Mouse (Mus musculus) lung, postnatal 25 days (tissue): ENCODE results near the gene Cuedc1.

Experiments used
- DNase-seq: peaks from one replicate; pipeline ENCODE4 v3.0.0; 2022; ENCODE audit warnings: low spot score

Cuedc1 gene

DNA sequence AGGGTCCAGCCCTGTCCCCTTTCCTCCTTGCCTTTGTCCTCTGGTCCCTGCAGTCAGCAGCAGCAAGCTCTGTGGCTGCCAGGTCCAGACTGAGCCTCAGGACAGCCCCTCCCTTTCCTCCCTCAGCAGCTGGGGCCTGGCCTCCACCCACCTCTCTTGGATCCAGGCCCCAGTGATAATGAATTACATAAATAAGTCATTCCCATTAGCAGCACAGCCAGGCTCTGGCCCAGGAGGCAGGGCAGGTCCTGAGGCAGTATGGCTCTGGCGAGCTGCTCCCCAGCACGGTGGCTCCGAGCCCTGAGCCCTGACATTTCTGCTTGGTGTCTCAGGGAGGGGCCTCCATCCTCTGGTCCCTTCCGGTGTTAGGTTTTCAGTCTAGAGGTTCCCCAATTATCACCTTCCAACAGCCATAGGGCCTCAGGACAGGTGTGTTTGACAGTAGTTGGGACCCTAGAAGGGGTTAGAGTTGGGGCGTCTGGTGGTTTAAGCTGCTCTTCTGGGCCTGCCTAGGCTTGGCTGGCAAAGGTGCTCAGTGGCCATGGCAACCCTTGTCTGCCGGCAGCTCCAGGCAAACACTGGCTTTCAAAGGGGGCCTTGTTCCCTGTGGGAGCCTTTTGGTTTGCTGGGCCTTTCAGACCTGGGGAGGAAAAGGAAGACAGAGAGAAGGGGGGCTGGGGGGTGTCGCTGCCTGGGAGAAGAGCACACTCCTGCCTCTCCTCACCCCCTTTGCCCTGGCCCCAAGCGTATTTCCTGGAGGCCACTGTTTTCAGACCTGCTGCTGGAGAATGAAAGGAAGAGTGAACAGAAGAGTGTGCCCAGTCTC, 21.2 kb downstream of the Cuedc1 start:
- DNase-seq, result peak; percentile 90

DNA sequence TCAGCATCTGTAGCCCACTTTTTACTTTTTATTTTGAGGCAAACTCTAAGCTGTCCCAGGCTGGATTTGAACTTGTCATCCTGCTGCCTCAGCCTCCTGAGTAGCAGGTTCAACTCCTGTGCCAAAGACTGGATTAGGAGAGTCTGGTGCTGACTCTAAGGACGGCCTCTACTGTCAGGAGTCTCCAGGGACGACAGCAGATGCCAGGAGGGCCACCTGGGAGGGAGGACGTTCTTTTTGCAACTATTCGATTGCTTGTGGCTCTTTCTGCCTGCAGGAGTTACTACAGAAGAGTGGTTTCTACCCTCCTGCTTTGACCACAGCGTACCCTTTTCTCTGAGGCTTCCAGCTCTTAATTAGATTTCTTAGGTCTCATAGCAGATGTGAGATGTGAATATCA, 24.7 kb downstream of the Cuedc1 start:
- no peak for DNase-seq

DNA sequence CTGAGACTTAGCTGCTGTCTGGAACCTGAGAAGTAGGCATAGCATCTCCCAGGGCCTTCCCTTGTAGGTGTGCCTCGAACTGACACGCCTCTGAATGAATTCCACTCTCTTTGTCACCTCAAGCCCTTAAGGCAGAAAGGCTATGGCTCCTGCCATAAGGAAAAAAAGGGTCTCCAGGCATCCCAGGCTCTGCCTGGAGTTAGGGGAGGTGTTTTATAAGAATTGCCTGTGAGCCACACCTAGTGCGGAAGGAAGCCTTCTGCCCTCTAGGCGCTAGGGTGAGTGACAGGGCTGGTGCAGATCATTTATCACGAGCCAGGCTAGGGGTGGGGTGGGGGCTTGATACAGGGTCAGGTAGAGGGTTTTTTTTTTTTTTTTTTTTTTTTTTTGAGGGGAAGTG, 25.2 kb downstream of the Cuedc1 start:
- DNase-seq, result no peak

DNA sequence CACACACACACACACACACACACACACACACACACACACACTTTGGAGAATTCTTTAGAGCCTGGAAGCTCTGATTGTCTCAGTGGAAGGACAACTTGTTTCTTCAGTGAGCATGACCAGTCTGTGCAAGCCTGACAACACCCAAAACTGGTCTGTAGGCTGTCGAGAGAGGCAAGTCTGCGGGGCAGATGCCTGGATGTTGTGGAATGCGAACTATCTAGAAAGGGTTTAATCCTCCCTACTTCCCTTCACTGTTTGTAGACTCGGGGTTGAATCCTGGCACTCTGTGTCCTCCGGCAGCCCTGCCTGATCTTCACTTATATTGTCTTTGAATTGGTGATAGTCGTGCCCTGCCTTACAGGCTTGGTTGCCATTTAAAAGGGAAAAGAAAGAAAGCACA, 25.9 kb downstream of the Cuedc1 start:
- DNase-seq, result no peak

DNA sequence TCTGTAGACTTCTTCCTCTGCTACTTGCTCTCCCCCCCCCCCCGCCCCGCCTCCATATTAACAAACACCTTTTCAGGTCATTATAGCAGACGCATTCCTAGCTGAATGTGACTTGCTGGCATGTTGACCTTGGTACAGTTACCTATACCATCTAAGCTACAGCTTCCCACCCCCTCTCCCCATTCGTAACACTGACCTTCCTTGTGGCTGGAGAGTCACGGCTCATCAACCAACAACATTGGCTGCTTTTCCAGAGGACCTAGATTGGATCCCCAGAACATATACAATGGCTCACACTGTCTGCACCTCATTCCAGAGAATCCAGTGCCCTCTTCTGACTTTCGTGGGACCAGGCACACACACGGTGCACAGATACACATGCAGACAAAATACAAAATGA, 27.6 kb downstream of the Cuedc1 start:
- no peak for DNase-seq

DNA sequence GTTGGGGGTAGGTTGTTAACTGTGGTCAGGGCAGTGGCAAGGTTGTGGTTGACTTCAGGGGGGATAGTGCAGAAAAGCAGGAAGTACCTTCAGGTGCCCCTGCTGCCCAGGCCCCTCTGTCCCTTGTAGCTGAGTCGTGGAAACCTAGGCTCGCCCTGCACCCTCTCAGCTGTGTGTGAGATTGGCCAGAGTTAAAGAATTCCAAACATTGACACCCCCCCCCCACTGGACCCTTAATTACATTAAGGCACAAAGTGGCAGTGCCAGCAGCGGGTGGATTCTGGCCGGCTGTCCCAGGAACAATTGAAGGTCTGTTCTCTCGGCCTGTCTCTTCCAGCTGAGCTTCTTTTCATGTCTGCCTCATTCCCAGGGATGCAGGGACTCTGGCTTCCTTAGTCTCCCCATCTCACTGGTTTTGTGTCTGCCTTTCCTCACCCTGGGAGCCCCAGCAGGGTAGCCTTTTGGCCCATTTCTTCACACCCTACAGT, 28.5 kb downstream of the Cuedc1 start:
- DNase-seq, result no peak

DNA sequence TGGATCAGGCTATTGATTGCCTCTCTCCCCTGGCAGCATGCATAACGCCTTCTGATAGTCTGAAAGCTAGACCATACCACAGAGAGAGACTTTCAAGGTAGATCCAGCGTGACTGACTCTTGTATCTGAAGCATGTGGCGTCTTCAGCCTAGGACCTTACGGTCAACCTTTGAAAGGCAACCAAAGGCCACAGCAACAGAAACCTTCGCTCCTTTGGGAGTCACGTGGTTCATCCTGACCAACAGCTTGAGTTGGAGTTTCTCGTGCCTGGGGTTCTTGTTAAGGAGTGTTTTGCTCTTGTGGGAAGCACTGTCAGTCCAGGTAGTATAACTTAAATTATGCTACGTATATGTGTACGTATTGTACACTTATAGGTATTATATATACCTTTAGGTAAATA, 30.6 kb downstream of the Cuedc1 start:
- no peak for DNase-seq

DNA sequence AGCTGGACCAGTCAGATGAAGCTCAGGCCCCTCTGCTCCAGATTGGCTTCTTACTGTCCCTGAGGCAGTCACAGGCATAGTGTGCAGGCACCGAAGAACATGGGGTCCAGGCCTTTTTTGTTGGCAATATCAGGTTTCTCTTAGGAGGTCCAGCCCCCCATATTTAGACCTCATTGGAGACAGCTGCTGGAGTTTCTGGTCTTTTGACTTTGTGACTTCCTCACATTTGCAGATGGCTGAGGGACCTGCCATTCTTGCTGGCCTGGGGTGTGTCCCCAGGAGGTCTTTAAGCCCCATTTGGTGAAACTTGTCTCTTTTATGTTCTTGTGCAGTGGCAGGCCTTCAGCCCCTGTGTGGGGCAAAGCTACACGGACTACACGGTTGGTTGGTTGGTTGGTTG, 31.4 kb downstream of the Cuedc1 start:
- DNase-seq, result no peak

DNA sequence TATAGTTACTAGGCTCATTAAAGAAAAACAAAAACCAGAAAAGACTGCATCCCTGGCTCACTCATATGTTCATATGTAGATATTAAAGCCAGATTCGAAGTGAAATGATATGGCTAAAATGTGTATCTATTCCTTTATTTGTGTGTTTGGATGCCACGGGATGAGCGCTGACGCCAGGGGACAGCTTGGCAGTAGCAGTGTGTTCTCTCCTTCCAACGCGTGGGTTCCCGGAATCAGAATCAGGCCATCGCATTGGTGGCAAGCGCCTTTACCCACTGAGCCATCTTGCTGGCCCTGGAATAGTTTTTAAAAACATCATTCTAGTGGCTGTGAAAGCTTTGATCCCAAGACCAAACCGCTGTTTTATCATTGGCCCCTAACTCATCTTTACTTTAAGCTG, 32.1 kb downstream of the Cuedc1 start:
- DNase-seq, result no peak

DNA sequence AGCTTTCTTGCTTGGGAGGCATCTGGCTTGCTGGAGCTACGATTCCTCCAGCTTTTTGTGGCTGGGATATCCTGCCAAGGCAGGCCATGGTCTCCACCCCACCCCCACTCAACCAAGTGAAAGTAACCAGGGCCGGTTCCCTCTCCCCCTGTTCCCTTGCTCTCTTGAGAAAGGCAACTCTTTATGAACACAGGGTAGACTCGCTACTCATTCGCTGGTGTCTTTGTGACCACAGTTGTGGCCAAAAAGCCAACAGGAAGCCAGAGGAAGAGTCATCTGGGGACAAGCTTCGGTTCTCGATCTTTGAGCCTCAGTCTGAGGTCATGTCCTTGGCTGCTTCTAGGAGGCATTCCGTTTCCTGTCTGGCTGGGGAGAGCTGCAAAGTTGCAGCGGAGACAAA, 34.0 kb downstream of the Cuedc1 start:
- peak; percentile 86 for DNase-seq

DNA sequence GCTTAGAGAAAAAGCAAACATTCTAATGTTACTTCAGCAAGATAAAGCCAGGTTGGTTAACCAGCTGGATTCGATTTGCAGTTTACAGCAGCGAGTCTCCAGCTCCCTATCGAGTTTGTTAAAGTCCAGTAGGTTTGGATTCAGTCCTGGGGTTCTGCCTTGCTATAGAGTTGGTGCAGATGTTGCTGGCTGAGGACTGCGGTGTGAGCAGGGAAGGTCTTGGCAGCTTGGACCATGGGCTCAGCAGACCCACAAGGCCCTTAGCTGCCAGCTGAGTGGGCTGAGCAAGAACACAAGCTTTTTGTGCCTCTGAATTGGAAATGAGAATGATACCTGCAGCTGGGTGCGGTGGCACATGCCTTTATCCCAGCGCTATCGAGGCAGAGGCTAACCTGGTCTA, 37.4 kb downstream of the Cuedc1 start:
- no peak for DNase-seq

DNA sequence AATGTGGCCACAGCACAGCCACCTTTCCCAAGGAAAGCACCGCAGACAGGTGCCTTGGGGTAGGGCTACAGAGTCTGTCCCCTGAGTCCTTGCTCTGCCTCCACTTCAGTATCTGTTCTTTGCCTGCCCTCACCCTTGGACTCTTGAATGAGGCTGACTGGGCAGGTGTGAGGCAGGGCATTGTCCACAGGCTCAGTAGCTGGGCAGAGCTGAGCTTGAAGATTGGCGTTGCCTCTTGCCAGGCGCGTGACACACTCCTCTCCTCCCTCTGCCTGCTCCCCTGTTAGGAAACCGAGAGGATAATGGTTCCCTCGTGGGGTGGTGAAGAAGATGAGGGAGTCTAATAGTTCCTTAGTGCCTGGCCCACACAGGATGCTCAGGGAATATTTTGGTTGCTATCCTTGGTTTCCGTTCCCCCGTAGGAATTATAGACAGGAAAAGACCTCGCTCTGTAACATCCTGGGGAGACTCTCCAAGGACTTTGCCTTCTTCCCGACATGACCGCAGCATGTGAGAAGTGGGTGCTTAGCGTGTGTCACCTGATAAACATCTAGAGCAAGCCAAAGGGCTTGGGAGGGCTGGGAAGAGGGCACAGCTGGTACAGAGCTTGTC, 40.1 kb downstream of the Cuedc1 start:
- no peak for DNase-seq

DNA sequence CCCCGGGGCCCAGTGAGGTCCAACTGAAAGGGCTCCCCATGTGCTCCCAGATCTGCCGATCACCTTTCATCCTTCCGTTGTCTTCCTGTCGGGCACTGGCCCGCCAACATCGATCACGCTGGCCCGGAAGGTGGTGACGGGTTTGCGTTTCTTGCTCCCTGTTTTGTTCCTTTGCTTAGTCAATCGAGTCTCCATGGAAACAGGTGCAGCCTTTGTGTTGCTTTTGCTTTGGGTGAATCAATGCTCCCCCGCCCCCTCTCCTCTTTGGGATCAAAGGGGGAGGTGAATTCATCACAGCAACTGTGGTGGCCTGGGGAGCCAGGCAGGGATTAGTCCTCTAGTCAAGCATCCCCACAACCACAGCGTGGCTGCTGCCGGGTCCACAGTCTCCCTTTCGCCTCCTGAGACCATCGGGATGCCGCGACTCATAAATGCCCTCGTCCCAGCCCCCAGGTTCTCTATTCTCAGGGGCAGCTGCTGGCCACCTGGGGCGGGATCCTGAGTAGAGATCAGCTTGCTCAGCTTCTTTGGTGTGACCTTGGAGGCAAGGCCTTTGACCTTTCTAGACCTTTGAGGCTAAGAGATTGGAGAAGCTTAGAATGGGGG, 41.5 kb downstream of the Cuedc1 start:
- DNase-seq, result no peak

DNA sequence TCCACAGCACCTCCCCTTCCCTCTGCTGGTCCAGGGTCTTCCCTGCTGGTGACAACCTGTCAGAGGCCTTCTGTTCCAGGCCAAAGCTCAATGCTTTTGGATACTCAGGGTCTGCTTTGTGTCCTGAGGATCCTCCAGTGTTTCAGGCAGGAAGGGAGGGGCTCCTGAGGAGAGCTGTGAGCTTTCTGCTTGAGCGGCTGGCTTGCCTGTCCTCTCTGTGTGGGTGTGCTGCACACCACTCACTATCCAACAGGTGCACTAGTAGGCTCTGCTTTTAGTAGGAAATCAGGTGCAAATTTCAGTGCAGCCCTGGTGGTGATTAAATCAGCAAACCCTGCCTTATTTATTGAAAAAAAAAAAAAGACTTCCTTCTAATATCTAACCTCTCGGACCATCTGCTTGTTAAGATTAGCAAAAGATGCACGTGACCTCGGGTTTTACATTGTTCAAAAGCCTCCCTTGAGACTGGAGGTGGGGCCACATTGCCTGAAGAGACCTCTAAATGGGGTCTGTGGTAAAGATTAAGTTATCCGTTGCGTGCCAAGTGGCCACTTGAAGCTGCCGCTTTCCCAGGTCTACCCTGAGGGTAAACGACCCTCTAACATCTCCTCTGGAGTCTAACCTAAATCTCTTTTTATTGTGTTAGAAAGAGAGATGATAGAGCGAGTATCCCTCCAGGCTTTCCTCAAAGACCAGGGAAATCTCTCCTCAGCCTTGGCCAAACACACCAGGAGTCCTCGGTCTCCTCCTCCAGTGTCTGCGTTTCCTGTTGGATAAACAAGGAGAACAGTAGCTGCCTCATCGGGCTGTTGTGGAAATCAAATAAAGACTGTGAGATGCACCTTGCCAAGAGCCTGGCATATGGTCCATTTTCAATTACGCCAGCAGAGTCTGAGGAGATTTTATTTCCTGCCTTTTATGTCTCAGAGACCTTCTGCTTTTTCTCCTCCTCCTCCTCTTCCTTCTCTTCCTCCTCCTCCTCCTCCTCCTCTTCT, 42.5 kb downstream of the Cuedc1 start:
- no peak for DNase-seq

DNA sequence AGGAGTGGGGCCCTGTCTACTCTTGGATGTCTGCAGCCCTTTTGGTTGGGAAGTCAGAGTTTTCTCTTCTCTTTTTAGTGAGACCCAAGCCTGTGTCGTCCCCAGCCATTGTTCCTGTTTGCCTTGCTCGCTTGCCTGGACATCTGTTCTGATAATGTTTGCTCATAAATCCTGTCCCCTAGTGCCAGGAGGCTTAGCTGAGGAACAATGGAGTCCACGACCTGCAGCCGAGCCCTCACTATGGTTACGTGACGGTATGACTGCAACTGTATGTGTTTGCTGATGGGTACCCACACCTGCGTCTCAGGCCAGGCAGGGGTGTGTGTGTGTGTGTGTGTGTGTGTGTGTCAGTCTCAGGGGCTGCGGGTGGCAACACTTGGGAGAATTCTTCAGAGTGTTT, 44.5 kb downstream of the Cuedc1 start:
- DNase-seq, result no peak

DNA sequence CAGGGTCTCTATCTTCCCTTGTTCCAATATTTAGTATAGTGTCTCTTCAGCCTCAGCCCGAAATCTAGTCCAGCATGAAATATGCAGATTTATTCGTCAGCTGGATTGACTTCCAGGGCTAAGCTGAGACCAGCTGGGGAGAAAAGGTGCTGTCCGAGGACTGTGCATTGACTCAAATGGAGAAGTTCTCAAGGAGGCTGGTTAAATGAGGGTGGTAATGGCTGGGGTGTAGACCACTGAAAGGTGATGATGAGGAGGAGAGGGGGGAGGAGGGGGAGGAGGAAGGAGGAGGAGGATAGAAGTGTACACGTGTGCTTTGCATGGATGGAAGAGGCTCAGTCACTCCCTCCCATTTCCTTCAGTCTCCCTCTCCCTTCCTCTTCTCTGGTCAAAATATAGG, 46.2 kb downstream of the Cuedc1 start:
- no peak for DNase-seq

DNA sequence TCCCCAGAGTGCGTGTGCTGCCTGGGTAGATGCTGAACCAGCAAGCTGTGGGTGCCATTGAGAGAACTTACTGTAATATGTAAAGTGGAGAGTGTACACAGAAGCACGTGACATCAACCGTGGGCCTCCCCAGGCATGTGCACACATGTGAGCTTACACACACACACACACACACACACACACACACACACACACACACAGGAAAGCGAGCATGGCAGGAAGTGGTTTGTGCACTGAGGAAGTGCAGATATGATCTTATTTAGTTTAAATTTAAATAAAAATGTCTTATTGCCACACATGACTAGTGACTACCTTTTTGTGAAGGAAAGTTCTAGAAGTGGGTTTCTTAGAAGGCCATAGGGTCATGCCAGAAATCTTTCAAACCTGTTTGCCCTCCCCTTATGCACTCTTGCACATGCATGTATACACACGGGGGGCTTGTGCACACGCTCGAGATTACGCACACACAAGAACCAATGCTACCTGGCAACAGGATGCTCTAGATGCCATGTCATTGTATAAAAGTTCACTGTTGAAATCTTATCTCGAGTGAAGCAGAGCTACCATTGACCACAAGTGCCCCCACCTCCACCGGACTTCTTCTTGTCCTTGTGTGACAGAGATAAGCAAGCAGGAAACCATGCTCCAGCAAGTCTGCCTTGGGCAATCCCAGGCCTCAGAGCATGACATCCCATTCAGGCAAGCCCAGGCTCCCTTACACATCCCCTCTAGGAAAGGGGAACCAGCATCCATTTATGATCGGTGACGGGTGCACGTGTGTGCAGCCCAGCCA, 47.6 kb downstream of the Cuedc1 start:
- DNase-seq, result peak; percentile 63

DNA sequence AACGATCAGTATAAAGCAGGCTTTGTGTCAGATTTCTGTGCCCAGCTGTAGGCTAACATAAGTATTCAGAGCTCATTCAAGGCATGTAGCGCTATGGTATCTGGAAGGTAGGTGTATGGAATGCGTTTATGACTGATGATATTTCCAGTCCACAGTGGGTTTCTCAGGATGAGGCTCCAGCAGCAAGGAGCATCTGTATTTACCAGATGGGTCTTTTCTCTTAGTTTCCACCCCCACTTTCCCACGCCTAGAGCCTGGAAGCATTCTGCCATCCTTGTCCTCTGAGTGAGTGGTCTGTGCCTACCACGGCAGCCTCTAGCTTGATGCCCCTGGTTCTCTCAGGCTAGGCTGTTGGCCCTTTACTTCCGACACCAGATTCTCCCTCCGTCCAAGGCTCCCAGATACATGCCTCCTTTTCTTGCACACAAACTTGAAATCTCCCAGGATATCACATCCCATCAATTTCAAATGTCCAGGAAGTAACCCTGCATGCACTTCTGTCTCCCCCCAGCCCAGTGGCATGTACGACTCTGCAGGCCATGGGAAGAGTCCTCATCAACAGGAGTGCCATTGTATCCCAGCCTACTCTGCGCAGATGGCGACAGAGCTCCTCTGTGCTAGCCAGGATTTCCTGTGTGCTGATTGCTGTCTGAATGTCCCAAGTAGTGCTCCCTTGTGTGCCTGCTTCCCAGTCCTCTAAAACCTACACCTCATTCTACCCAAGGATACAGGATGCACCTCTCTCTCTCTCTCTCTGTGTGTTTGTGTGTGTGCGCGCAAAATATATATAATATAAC, 48.6 kb downstream of the Cuedc1 start:
- DNase-seq, result no peak

DNA sequence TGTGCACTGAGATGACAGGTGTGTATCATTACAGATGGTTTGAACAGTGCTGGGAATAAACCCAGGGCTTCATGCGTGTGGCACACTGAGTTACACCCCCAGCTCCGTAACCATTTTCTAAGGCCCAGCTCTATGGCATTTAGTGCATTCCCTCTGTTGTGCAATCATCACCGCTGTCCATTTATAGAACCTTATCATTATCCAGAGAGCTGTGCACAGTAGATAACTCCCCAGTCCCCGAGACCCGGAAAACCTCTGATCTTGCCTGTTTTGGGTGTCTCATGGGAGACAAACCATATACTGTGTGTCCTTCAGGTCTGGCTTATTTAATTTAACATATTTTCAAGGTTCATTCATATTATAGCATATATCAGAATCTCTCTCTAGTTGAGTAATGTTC, 49.5 kb downstream of the Cuedc1 start:
- no peak for DNase-seq

DNA sequence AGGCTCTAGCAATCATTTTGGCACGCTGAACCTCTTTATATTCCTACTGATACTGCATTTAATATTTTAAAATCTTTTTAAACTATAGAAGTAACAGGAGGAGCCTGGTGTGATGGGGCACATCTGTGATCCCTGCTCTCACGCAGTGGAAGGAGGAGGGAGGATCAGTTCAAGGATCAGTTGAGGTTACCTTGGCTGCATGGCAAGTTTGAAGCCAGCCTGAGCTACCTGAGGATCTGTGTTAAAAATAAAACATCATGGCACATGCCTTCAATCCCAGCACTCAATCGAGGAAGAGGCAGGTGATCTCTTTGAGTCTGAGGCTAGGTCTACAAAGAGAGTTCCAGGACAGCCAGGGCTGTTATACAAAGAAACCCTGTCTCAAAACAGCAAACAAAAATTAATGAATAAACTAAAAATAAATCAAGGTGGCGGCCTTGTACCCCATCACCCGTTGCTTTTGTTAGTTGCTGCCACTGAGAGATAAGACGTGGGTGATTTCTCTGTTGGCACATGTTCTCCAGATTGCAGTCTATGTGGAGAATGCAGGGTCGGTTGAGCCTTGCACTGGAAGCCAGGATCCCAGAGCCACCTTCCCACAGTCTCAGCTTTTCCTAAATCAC, 50.3 kb downstream of the Cuedc1 start:
- DNase-seq, result no peak
